Mouse (Mus musculus) liver, adult 2 months (tissue): ENCODE data around the gene Pgm3. TPM values are rescaled to one million over a fixed set of nuclear protein-coding genes. Genes with fewer than 3 reads are reported as not detected.

ENCODE experiments used
- DNase-seq: peaks from one replicate; pipeline ENCODE4 v3.0.0-alpha.2; 2011; ENCODE audit warnings: low read depth, low spot score; ENCODE audit errors: extremely low read depth
- H3K27ac ChIP-seq: fragments of 200-500 bp; replicated peaks from 2 replicates; pipeline ENCODE4 v1.5.1; 2012; ENCODE audit warnings: low read depth, mild to moderate bottlenecking, control low read depth, inconsistent platforms, low read length; ENCODE audit not compliant: insufficient read depth
- H3K27me3 ChIP-seq: fragments of 200-500 bp; 2 replicates; pipeline ENCODE4 v1.6.1; 2012; ENCODE audit warnings: mild to moderate bottlenecking, moderate library complexity, low read length, inconsistent platforms; ENCODE audit not compliant: control insufficient read depth, insufficient read depth
- H3K36me3 ChIP-seq: fragments of 200-500 bp; 2 replicates; pipeline ENCODE4 v1.6.1; 2012; ENCODE audit warnings: low read length, inconsistent platforms; ENCODE audit not compliant: control insufficient read depth, insufficient read depth
- H3K4me1 ChIP-seq: fragments of 200-500 bp; 2 replicates; pipeline ENCODE4 v1.6.1; 2011; ENCODE audit warnings: low read length; ENCODE audit not compliant: control insufficient read depth, insufficient read depth
- H3K4me3 ChIP-seq: fragments of 200-500 bp; 2 replicates; pipeline ENCODE4 v1.5.1; 2011; ENCODE audit warnings: low read depth, mild to moderate bottlenecking, control low read depth, low read length, moderate library complexity; ENCODE audit not compliant: insufficient read depth
- H3K79me2 ChIP-seq: fragments of 200-500 bp; 2 replicates; pipeline ENCODE4 v1.6.1; 2012; ENCODE audit warnings: inconsistent platforms, mild to moderate bottlenecking, low read length, moderate library complexity; ENCODE audit not compliant: control insufficient read depth, insufficient read depth
- H3K9ac ChIP-seq: fragments of 200-500 bp; 2 replicates; pipeline ENCODE4 v1.6.1; 2012; ENCODE audit warnings: low read depth, mild to moderate bottlenecking, control low read depth, inconsistent platforms, low read length
- CTCF ChIP-seq: fragments of 200-500 bp; IDR thresholded peaks from 2 replicates; pipeline ENCODE4 v1.5.1; 2011; ENCODE audit warnings: low read depth, low read length, control low read depth
- POLR2A ChIP-seq: fragments of 200-500 bp; IDR thresholded peaks from 2 replicates; pipeline ENCODE4 v1.6.1; 2011; ENCODE audit warnings: low read length, control low read depth; ENCODE audit not compliant: insufficient read depth; ENCODE audit errors: extremely low read depth
- WGBS: fragments of 180-500 bp; shearing (Covaris S2); methylation state at CpG from one replicate; pipeline ENCODE4 v1.1.7; 2018; 5-methylcytosine and 5-hydroxymethylcytosine counted together
- polyA plus RNA-seq: library from polyadenylated mRNA; depleted of rRNA; stranded (reverse); fragments of >200 nt; gene quantifications from 2 replicates; pipeline ENCODE4 v1.2.3, GENCODE M21; 2012
- total RNA-seq: library from RNA; depleted of rRNA; stranded (reverse); fragments of >200 nt; gene quantifications from 2 replicates; pipeline ENCODE4 v1.2.3, GENCODE M21; 2014

Pgm3 gene
- total and polyA plus RNA-seq, 2 experiments, result 3.7 to 16.5 TPM

GRCm38 (mm10) chr9:86583740-86584139, 12.1 kb upstream of the Pgm3 start:
- Histone ChIP-seq H3K4me1 (no peaks in the 10 kb centered on the region), H3K9ac (no peak overlapping the region), H3K27ac (no peak overlapping the region), H3K27me3 (no peaks in the 10 kb centered on the region), H3K79me2 (no peaks in the 10 kb centered on the region), H3K4me3 (no peak overlapping the region), H3K36me3 (peaks cover 54% of the 10 kb centered on the region)
- DNase-seq, result peak; percentile 47
- 62% methylated on average over 3 of the region's 3 CpGs for WGBS
- TF ChIP-seq CTCF (peak; percentile 82), POLR2A (no peak)

DNA sequence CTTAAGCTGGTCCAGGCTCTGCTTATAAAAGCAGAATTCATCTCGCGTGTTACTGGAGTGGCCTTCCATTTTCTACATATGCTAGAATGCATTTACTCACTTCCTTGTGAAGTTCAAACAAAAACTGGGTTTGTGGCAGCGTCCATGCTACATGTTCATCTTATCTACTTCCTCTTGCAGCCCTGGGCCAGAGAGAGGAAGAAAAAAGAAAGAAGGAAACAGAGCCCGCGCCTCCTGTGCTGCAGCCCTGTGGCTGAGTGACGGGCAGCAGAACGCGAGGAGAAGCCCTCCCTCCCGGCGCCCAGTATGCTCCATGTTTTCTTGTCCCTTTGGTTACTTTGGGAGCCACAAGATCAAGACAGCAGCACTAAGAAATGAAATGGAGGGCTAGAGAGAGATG, 8.0 kb upstream of the Pgm3 start:
- no peak for DNase-seq
- 84% methylated on average over 10 of the region's 10 CpGs for WGBS
- TF ChIP-seq CTCF, result no peak
- TF ChIP-seq POLR2A, result no peak
- H3K4me1 ChIP-seq, result no peaks in the 10 kb centered on the region
- no peak overlapping the region for H3K9ac ChIP-seq
- peaks cover 60% of the 10 kb centered on the region for H3K36me3 ChIP-seq
- no peaks in the 10 kb centered on the region for H3K27me3 ChIP-seq
- H3K27ac ChIP-seq, result no peak overlapping the region
- no peak overlapping the region for H3K4me3 ChIP-seq
- no peaks in the 10 kb centered on the region for H3K79me2 ChIP-seq

DNA sequence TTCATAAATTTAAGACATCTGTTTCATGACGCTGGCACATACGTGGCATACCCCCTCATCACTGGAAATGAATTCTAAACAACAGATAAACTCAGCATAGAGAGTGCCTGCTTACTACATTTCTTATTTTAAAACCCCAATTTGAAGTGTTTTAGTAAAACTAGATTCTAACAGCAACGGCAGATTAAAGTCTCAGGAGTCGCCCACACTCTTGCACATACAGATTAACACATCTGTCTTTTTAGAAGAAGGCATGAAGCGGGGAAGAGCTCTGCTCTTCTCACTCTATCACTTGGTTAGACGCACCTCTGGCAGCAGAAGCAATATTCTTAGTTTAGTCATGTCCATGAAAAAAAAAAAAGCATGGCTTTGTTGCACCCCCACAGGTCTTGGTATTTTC, 3.5 kb upstream of the Pgm3 start:
- no peak overlapping the region for H3K27ac ChIP-seq
- H3K27me3 ChIP-seq, result no peaks in the 10 kb centered on the region
- no peak overlapping the region for H3K4me3 ChIP-seq
- H3K4me1 ChIP-seq, result peaks cover 9% of the 10 kb centered on the region; the same call in 1 of the 2 replicates
- WGBS, result 94% methylated on average over 6 of the region's 6 CpGs
- no peak for DNase-seq
- H3K79me2 ChIP-seq, result no peaks in the 10 kb centered on the region
- peaks cover 43% of the 10 kb centered on the region for H3K36me3 ChIP-seq
- TF ChIP-seq POLR2A (no peak), CTCF (no peak)
- no peak overlapping the region for H3K9ac ChIP-seq

DNA sequence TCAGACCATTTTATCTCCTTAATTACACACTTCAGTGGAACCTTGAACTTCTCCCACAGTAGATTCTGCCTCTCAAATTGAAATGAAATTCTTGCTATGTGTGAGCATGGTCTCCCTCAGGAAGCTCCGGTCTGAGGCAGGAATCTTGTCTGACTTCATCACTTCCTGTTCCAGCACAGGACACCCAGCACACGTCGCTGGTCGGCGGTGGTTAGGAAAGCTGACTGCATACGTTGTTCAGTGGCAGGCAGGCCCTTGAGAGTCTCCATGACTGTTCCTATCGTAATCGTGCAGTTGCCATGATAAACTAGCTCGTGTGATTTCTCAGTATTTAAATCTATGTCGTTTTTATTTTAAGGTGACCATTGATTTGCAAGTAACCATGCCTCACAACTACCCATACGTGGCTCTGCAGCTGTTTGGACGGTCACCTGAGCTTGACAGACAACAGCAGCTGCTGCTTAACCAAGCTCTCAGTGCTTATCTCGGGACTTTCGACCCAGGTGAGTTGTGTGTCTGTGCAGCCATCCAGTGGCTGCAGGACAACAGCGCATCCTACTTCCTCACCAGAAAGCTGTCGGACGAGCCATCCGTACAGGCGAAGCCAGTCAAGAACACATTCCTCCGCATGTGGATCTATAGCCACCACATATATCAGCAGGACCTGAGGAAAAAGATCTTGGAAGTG, 2.1 kb upstream of the Pgm3 start:
- no peak for TF ChIP-seq CTCF
- no peak for TF ChIP-seq POLR2A
- H3K27me3 ChIP-seq, result no peaks in the 10 kb centered on the region
- WGBS, result 79% methylated on average over 20 of the region's 20 CpGs
- H3K4me3 ChIP-seq, result no peak overlapping the region
- H3K36me3 ChIP-seq, result peaks cover 34% of the 10 kb centered on the region
- DNase-seq, result no peak
- H3K27ac ChIP-seq, result no peak overlapping the region
- H3K9ac ChIP-seq, result no peak overlapping the region
- no peaks in the 10 kb centered on the region for H3K79me2 ChIP-seq
- H3K4me1 ChIP-seq, result peaks cover 10% of the 10 kb centered on the region; the same call in 1 of the 2 replicates

DNA sequence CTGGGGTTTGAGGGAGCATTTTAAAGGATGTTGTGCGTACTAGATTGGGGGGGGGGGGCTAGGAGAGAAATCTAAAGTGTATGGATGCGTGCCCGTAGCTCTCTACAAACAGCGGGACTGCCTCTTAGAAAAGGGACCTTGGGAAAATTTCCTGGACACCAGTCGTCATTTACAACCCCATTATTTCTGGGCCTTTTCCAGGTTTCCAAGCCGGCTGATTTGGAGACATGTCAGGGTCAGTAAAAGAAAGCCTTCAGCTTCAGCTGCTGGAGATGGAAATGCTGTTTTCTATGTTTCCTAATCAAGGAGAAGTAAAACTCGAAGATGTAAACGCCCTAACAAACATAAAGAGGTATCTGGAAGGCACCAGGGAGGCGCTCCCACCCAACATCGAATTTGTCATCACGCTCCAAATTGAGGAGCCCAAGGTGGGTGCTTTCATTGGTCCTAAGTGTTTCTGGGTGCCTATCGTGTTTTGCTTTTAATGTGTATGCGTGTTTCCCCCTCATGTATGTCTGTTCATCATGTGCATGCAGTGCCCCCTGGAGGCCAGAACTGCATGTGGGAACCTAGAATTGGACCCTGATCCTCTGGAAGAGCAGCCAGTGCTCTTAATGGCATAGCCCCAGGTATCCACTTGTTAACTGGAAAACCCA, 1.1 kb upstream of the Pgm3 start:
- H3K79me2 ChIP-seq, result no peaks in the 10 kb centered on the region
- H3K27me3 ChIP-seq, result no peaks in the 10 kb centered on the region
- DNase-seq, result peak; percentile 69
- H3K9ac ChIP-seq, result no peak overlapping the region
- TF ChIP-seq CTCF (peak; percentile 71), POLR2A (no peak)
- WGBS, result 33% methylated on average over 13 of the region's 13 CpGs
- H3K36me3 ChIP-seq, result peaks cover 34% of the 10 kb centered on the region
- H3K27ac ChIP-seq, result no peak overlapping the region
- peaks cover 10% of the 10 kb centered on the region; the same call in 1 of the 2 replicates for H3K4me1 ChIP-seq
- no peak overlapping the region for H3K4me3 ChIP-seq

DNA sequence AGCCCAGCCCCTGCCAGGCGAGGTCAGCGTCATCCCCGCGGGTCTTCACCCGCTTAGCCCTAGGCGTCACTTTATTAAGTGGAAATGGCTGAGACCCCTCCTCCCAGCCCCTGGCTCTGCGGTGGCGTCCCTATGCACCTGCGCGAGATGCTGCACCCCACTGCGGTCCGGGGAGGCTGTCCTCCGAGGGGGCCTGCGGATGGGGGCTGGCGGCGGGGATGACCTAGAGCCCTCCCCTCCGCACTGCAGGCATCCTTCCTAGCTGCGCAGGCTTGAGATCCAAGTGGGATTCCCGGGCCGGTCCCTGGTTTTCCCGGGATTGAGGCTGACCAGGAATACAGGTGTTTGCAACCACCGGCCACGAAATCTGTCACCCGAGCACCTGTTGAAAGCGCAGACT, 554 bp upstream of the Pgm3 start:
- Histone ChIP-seq H3K27ac (no peak overlapping the region), H3K79me2 (no peaks in the 10 kb centered on the region), H3K4me1 (peaks cover 10% of the 10 kb centered on the region; the same call in 1 of the 2 replicates), H3K27me3 (no peaks in the 10 kb centered on the region), H3K4me3 (peak overlapping the region; percentile 58), H3K9ac (peak overlapping the region; percentile 49), H3K36me3 (peaks cover 33% of the 10 kb centered on the region)
- TF ChIP-seq CTCF (no peak), POLR2A (no peak)
- DNase-seq, result no peak
- WGBS, result 2% methylated on average over 25 of the region's 25 CpGs
